Mouse (Mus musculus) small intestine, adult 2 months (tissue): ENCODE results near the gene Etv5.

Source experiments
- CTCF ChIP-seq: fragments of 200-500 bp; IDR thresholded peaks from 2 replicates; pipeline ENCODE4 v1.5.1; 2012; ENCODE audit warnings: low read depth, mild to moderate bottlenecking, control low read depth, inconsistent platforms, low read length, moderate library complexity, mixed read lengths; ENCODE audit not compliant: insufficient replicate concordance, insufficient read length; ENCODE audit errors: extremely low read depth
- POLR2A ChIP-seq: fragments of 200-500 bp; IDR thresholded peaks from 2 replicates; pipeline ENCODE4 v1.6.1; 2012; ENCODE audit warnings: low read depth, mild to moderate bottlenecking, control low read depth, inconsistent platforms, low read length, moderate library complexity

GRCm38 (mm10) chr16:22444786-22445185 lies 5.3 kb upstream of the Etv5 start:
- TF ChIP-seq CTCF (no peak), POLR2A (no peak)
